Mouse (Mus musculus): ENCODE measurements around the gene Olfr1474. TPM values are rescaled to one million over a fixed set of nuclear protein-coding genes. Genes with fewer than 3 reads are reported as not detected.
"Not testable (repeated sequence)": the region's sequence is repeated elsewhere in the genome, so short reads cannot be mapped to it uniquely, and the experiment has no call there.

Olfr1474 gene
- not detected in 2 replicates for polyA plus RNA-seq (2012; rRNA removed)

GRCm38 (mm10) chr19:13469265-13469664, at the start of gene Olfr1474:
Gene Olfr1474, plus strand, starts transcription at chr19:13469565.
- DNase-seq; H3K4me1 ChIP-seq (ENCODE audit: control insufficient read depth, insufficient read depth, low read length); H3K4me3 ChIP-seq (replicated peaks; ENCODE audit: extremely low read depth, low read depth, low read length): not testable (repeated sequence)
- WGBS: 64% methylated on average over 4 of the region's 4 CpGs

- not testable (repeated sequence) for DNase-seq; H3K4me1 ChIP-seq (ENCODE audit: control insufficient read depth, insufficient read depth, low read length); H3K4me3 ChIP-seq (replicated peaks; ENCODE audit: extremely low read depth, low read depth, low read length)
- WGBS: 58% methylated on average over 2 of the region's 2 CpGs
Measured at GRCm38 (mm10) chr19:13443109-13443508, 26.3 kb upstream of the Olfr1474 start, which contains the start of gene Olfr1471. Gene Olfr1471, plus strand, starts transcription at chr19:13443409.

- no peak for TF ChIP-seq CTCF (IDR thresholded peaks at IDR 0.05; ENCODE audit: insufficient read depth, low read length)
- DNase-seq: no peak
- WGBS: 69% methylated on average over 1 of the region's 1 CpGs
- Histone ChIP-seq H3K4me1 (ENCODE audit: control insufficient read depth, insufficient read depth, low read length) (no peaks in the 10 kb centered on the region), H3K4me3 (replicated peaks; ENCODE audit: extremely low read depth, low read depth, low read length) (no peak within 1 kb of the TSS)
Measured at GRCm38 (mm10) chr19:13455986-13456385, 13.4 kb upstream of the Olfr1474 start, which contains the start of gene Olfr1472. Gene Olfr1472, minus strand, starts transcription at chr19:13456086.

GRCm38 (mm10) chr19:13480096-13480495, 10.7 kb downstream of the Olfr1474 start, which contains the start of gene Olfr1475:
Gene Olfr1475, minus strand, starts transcription at chr19:13480196.
- no peaks in the 10 kb centered on the region for H3K4me1 ChIP-seq (ENCODE audit: control insufficient read depth, insufficient read depth, low read length)
- no peak for DNase-seq
- TF ChIP-seq CTCF (IDR thresholded peaks at IDR 0.05; ENCODE audit: insufficient read depth, low read length): no peak
- H3K4me3 ChIP-seq (replicated peaks; ENCODE audit: extremely low read depth, low read depth, low read length): no peak within 1 kb of the TSS

GRCm38 (mm10) chr19:13500246-13500645, 30.9 kb downstream of the Olfr1474 start, which contains the start of gene Olfr1477:
Gene Olfr1477, plus strand, starts transcription at chr19:13500546.
- H3K4me3 ChIP-seq (replicated peaks; ENCODE audit: extremely low read depth, low read depth, low read length): no peak within 1 kb of the TSS
- no peaks in the 10 kb centered on the region for H3K4me1 ChIP-seq (ENCODE audit: control insufficient read depth, insufficient read depth, low read length)
- no peak for TF ChIP-seq CTCF (IDR thresholded peaks at IDR 0.05; ENCODE audit: insufficient read depth, low read length)
- TF ChIP-seq POLR2A (IDR thresholded peaks at IDR 0.05; ENCODE audit: borderline replicate concordance, extremely low read depth, low read depth, low read length): no peak
- DNase-seq: no peak
- 66% methylated on average over 3 of the region's 3 CpGs for WGBS

Other genes with a start within 250 kb of the Olfr1474 start
- gene Olfr1463, start 238.2 kb upstream of the Olfr1474 start, polyA plus RNA-seq (2012; rRNA removed): not detected in 2 replicates
- not detected in 2 replicates for gene Olfr1465, start 154.0 kb upstream of the Olfr1474 start, polyA plus RNA-seq (2012; rRNA removed)
- not detected in 2 replicates for gene Olfr1466, start 130.7 kb upstream of the Olfr1474 start, polyA plus RNA-seq (2012; rRNA removed)
- not detected in 2 replicates for gene Olfr1467, start 107.3 kb upstream of the Olfr1474 start, polyA plus RNA-seq (2012; rRNA removed)
- gene Olfr1469, start 61.7 kb upstream of the Olfr1474 start, polyA plus RNA-seq (2012; rRNA removed): not detected in 2 replicates
- not detected in 2 replicates for gene Olfr1471, start 26.2 kb upstream of the Olfr1474 start, polyA plus RNA-seq (2012; rRNA removed)
- gene Olfr1472, start 13.5 kb upstream of the Olfr1474 start, polyA plus RNA-seq (2012; rRNA removed): not detected in 2 replicates
- not detected in 2 replicates for gene Olfr1475, start 10.6 kb downstream of the Olfr1474 start, polyA plus RNA-seq (2012; rRNA removed)
- gene Olfr1477, start 31.0 kb downstream of the Olfr1474 start, polyA plus RNA-seq (2012; rRNA removed): not detected in 2 replicates
- not detected in 2 replicates for gene Olfr1480, start 58.3 kb downstream of the Olfr1474 start, polyA plus RNA-seq (2012; rRNA removed)
- not detected in 2 replicates for gene Olfr1484, start 113.9 kb downstream of the Olfr1474 start, polyA plus RNA-seq (2012; rRNA removed)
- not detected in 2 replicates for gene Olfr1487, start 147.8 kb downstream of the Olfr1474 start, polyA plus RNA-seq (2012; rRNA removed)
- not detected in 2 replicates for gene Olfr1489, start 162.1 kb downstream of the Olfr1474 start, polyA plus RNA-seq (2012; rRNA removed)
- not detected in 2 replicates for gene Olfr1490, start 181.5 kb downstream of the Olfr1474 start, polyA plus RNA-seq (2012; rRNA removed)
- gene Olfr1491, start 227.7 kb downstream of the Olfr1474 start, polyA plus RNA-seq (2012; rRNA removed): not detected in 2 replicates

Data from lung, adult 2 months (tissue).